Mouse (Mus musculus) MEL (cell line): Measurements from ENCODE around the gene Adgrv1.

ENCODE experiments used
- EP300 ChIP-seq, 2 experiments: IDR thresholded peaks; 2 replicates each; pipeline ENCODE4 v1.6.1; 2011; ENCODE audit warnings: improper control_type of control experiment in 2 of 2, low read length in 2 of 2, low read depth in 1 of 2, mild to moderate bottlenecking in 1 of 2
- POLR2A ChIP-seq, 2 experiments: IDR thresholded peaks; 2 replicates each; pipeline ENCODE4 v1.6.1; 2011 to 2012; ENCODE audit warnings: low read length in 2 of 2, mild to moderate bottlenecking in 2 of 2, control low read depth in 1 of 2, improper control_type of control experiment in 1 of 2, low read depth in 1 of 2, moderate library complexity in 1 of 2; ENCODE audit not compliant: control insufficient read depth in 1 of 2, insufficient read depth in 1 of 2, poor library complexity in 1 of 2
- RAD21 ChIP-seq: IDR thresholded peaks from 2 replicates; pipeline ENCODE4 v1.6.1; 2011; ENCODE audit warnings: mild to moderate bottlenecking, low read depth, low read length, improper control_type of control experiment

DNA sequence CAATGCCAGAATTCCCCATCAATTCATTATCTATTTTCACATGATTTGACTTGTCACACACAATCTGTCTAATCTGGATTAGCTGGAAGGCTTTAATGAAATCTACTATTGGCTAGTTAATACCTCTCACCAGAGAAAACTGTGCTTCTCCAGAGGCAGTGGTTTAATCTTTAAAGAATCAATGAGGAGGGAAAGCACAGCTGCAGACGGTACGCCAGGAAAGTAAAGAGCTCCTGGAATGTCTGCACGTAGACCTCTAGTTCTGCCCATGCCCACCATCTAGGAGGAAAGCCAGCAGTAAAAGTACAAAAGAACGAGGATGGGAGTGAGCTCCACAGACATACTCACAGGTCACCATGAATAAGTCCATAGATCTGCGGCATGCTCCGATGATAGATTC, 362.6 kb downstream of the Adgrv1 start:
- TF ChIP-seq POLR2A (IDR thresholded peaks at IDR 0.05; ENCODE audit: control insufficient read depth in 1 of 2, insufficient read depth in 1 of 2, low read depth in 1 of 2, low read length in 2 of 2, poor library complexity in 1 of 2): no peak
- TF ChIP-seq RAD21: no peak
- TF ChIP-seq EP300 (IDR thresholded peaks at IDR 0.05; ENCODE audit: low read depth in 1 of 2, low read length in 2 of 2): no peak
